Mouse (Mus musculus): ENCODE measurements around the gene Gphn. TPM values are rescaled to one million over a fixed set of nuclear protein-coding genes. Genes with fewer than 3 reads are reported as not detected.
"Not testable (repeated sequence)": the region's sequence is repeated elsewhere in the genome, so short reads cannot be mapped to it uniquely, and the experiment has no call there.

Gphn gene
- total RNA-seq, 2 experiments from 2014 or later, result 73.5 to 76.8 TPM

DNA sequence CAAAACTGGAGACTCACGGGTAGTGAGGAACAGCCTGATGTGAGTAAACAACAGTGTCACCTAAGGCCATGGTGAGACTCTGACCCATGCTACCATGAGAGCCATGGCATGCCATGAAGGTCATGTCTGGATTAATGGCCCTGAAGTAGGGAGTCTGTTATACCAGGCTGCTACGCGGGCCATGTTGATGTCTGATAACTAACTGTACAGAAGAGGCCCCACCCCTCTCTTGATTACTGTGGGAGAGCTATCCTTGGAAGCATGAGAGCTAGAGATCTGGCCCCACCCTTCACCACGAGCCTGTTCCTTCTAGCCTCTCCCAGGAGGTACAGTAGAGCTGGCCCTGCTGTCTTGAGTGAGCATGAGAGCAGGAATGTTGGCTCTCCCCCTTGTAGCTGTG, 101.8 kb downstream of the Gphn start:
- DNase-seq (ENCODE audit: extremely low spot score in 1 of 2, low spot score in 1 of 2), result no peak

DNA sequence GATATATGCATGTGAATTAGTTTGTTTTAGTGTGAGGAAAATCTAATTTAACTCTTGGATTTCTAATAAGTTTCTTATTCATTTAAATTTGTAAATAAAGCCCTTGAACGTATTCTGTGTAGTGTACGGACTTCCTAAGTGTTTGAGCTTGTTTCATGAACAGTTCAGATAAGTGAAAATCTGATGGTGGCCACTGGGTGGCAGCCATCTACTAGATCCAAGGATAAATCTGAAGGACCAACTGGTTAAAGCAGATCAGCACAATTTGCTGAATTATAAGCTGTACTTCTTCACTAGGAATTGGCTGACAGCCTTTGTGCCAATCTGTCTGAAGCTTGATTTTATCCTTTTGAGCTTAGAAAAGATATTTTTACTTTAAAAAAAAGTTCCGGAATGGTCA, 105.9 kb downstream of the Gphn start:
- peak in 1 of 2 experiments; percentile 62 for DNase-seq (ENCODE audit: extremely low spot score in 1 of 2, low spot score in 1 of 2)

DNA sequence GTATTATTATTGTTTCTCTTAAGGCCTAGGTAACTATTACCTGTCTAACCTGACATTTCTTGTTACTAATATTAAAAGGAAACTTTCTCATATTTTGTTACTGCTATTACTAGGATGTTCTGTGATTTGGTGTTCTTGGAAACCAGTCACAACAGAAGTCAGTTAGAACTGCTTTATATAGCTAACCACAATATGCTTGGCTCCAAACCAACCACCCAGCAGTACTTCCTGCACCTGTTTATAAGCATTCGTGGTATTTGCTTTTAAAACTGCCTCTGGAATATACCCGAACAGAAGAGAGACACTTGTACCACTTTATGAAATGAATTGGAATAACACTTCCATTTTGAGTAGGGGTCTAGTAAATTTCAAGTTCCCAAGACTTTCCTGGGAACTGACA, 130.3 kb downstream of the Gphn start:
- DNase-seq (ENCODE audit: extremely low spot score in 1 of 2, low spot score in 1 of 2), result no peak

DNA sequence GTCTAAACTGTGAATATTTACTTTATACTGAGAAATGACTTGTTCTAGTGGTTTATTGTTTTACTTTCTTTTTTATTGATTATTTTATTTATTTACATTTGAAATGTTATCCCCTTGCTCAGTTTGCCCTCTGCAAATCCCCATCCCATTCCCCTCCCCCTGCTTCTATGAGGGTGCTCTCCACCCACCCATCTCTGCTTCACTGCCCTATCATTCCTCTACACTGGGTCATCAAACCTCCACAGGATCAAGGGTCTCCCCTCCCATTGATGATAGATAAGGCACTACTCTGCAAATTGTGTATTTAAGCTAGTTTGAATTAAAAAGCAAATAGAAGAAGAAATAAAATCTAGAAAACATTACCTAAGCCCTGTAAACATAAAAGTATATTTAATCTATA, 163.1 kb downstream of the Gphn start:
- no peak for DNase-seq (ENCODE audit: extremely low spot score in 1 of 2, low spot score in 1 of 2)

DNA sequence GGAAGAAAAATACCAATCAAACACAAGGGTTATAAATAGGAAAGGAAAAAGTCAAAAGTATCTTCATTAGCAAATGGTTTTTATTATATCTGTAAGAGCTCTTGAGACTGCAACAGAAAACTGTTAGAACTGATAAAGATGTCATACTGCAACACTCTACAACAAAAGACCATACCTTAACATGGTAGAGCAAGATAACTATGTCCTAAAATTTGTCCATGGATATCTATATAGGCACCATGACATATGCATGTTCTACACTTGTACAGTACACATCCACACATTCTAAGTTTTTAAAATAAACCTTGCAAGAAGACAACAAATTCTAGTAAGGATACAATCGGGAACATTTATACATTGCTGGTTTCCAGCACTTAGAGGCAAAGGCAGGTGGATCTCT, 169.1 kb downstream of the Gphn start:
- no peak for DNase-seq (ENCODE audit: extremely low spot score in 1 of 2, low spot score in 1 of 2)

DNA sequence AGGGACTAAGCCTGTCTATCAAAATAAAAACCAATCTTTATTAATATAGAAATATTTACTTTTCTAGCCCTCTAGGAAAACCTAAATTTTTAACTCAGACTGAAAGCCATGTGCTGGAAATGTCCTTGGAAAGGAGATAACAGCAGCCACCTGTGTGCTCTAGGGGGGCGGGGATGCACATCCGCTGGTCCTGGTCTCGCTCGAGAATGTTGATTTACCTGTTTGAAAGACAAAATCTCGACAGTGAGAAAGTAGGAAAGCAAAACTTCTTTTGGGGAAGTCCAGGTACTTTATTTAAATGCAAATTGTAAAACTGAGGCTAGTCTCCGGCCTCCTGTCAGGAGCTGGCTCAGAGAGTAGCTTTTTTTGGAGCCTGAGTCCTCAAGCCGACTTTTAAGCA, 181.3 kb downstream of the Gphn start:
- not testable (repeated sequence) for DNase-seq (ENCODE audit: extremely low spot score in 1 of 2, low spot score in 1 of 2)

DNA sequence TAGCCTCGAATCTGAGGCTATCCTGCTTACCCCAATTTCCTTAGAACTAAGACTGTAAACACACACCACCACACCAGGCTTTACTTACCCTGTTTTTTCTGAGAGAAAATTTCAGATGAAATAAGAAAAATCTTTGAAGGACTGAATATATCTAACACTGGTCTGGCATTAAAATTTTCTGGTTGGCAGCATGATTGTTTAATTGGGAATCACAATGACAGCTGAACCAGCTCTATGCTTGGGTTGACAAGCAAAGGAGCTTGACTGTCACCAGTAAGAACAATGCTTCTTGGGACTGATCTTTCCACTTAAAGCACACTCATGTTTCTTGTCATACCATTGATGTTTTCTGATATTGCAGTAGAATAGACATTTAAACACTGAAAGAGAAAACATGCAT, 296.0 kb downstream of the Gphn start:
- DNase-seq (ENCODE audit: extremely low spot score in 1 of 2, low spot score in 1 of 2), result no peak

DNA sequence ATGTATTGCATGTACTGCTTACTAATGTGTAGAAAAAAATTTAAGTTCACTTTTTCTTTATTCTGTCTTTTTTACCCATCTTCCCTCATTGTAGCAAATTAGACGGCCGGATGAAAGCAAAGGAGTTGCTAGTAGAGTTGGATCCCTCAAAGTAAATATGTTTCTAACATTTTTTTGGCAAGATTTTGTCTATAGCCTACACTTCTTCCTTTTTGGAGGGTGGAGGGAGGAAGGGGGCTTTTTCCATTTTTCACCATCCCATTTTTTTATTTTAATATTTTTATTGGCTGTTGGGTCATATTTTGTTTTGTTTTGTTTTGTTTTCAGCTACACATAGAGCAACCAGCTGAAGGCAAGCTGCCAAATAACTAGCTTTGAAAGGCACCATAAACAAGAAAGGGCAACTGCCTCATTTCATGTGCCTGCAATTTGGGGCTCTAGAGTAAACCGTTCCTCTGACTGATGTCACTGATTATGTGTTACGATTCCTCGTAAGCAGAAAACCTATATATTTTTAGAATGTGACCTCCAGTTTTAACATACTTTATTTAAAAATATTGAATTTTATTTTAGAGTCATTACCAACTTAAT, 296.7 kb downstream of the Gphn start:
- no peak for DNase-seq (ENCODE audit: extremely low spot score in 1 of 2, low spot score in 1 of 2)

DNA sequence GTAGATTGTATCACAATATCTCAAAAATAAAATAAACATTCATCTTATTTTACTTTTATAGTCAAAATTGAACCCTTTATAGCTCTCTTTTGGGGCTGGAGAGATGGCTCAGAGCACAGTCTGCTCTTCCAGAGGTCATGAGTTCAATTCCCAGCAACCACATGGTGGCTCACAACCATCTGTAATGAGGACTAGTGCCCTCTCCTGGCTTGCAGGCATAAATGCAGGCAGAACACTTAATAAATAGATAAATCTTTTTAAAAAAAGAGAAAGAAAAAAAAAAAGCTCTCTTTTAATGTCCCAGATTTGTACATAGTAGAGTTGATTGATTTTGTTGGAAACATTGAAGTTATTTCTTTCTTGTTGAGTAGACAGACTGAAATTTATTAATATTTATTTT, 311.4 kb downstream of the Gphn start:
- DNase-seq (ENCODE audit: extremely low spot score in 1 of 2, low spot score in 1 of 2), result not testable (repeated sequence)

DNA sequence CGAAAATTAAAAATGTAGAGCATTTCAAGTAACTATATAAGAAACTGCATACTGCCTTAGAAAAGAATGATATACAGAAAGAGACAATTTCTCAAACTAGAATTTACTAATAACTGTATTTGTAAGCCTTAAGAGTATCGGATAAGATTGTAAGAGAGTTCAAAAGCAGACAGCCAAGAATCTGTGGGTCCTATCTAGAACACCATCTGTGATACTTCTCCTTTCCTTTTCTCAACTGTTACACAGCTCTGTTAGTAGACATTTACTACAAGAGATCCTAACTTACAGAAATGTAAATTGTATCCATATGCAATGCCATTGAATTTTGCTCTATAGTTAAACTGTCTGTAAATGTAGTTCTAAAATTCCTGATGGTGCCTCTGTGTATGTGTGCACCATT, 324.7 kb downstream of the Gphn start:
- no peak for DNase-seq (ENCODE audit: extremely low spot score in 1 of 2, low spot score in 1 of 2)

DNA sequence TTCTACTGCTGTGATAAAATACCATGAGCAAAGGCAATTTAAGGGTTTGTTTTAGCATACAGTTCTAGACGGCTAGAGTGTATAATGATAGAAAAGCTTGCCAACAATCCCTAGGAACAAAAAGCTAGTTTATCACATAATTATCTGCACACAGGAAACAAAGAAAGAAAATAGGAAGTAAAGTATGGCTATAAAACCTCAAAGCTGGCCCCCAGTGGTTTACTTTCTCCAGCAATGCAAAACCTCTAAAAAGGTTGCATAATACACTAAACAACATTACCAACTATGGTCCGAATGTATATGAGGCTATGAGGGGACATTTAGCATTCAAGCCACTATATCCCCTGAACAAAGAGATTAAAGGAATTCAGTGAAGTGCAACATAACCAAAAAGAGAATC, 405.6 kb downstream of the Gphn start:
- no peak for DNase-seq (ENCODE audit: extremely low spot score in 1 of 2, low spot score in 1 of 2)

DNA sequence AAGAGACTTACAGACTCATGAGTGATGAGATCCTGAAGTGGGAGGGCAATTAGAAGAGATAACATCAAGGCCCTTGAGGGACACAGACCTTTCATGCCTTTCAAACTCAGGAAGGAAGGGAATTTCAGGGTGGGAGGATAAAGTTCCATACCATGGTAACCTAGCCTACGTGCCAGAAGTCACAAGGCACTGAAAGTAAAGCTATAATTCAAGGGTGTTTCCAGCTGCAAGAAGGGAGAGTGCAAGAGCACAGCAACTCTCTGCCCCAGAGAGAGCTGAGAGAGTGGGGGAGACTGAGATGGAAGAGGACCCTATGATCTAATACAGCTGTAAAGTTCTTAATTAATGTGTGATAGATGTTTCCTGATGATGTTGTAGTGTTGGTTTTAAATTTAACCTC, 413.3 kb downstream of the Gphn start:
- no peak for DNase-seq (ENCODE audit: extremely low spot score in 1 of 2, low spot score in 1 of 2)

DNA sequence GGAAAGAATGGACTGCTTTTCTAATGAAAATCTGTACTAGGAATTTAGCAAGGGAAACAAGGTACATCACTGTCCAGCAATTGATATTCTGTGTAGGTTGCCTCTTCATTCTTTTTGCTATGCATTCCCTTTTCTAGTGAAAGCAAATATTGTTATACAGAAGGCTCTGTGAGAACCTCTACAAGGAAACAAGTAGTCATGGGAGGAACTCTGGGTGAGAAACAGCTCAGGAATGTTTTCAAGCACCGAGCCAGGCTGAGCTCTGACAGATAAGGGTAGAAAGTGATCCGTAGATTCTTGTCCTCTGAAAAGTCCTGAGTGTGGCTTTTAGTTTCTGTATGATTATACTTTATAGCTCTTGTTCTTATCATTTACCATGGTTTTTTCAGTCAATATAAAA, 413.9 kb downstream of the Gphn start:
- no peak for DNase-seq (ENCODE audit: extremely low spot score in 1 of 2, low spot score in 1 of 2)

DNA sequence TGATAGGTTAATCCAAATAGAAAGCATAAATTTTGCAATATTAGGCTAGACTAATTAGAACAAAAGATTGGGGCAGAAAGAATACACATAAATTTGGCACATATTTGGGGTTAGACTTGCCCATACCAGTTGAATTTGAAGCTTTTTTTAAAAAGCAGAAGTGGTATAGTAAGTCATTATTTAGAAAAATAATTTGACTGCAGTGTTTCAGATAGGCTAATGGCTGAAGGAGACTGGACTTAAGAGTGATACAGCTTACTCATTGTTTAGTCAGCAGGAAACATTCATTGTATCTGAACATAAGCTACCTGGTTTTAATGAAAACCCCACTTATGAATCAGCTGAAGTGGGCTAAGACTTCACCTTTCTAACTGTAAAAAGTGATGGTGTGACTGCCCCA, 415.0 kb downstream of the Gphn start:
- no peak for DNase-seq (ENCODE audit: extremely low spot score in 1 of 2, low spot score in 1 of 2)

DNA sequence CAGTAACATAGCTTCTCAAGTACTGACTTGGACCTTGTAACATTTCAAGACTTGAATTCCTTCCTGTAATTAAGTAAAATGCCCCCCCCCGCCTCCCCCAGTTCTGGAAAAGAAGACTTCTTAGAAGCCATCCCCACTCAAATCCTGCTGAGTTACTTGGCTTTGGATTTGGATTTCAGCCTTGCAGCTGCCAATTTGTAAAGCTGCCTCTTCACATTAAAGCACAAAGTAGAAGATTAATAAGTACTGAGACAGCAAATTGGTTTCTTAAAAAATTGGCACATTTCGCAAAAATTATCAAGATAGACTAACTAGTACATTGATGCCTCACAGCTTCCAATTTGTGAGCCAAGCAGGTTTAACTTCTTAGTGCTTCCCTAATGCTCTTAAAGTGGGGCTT, 417.5 kb downstream of the Gphn start:
- DNase-seq (ENCODE audit: extremely low spot score in 1 of 2, low spot score in 1 of 2), result no peak

DNA sequence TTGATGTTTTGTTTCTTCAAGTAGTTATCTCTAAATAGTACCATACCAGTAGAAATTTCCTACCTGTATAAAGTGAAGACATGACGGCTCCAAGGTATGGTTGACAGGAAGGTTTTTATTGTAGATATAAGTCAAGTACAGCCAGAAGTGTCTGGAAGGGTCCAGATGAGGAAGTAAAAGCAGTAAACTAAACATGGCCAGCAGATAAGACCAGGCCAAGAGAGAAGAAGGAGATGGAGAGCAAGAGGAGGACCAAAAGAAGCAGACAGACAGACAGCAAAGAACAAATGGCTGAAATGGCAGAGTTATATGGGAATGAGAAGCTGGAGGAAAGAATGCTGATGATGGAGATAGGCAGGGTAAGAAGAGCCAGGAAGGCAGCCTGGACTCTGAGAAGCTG, 419.1 kb downstream of the Gphn start:
- no peak for DNase-seq (ENCODE audit: extremely low spot score in 1 of 2, low spot score in 1 of 2)

DNA sequence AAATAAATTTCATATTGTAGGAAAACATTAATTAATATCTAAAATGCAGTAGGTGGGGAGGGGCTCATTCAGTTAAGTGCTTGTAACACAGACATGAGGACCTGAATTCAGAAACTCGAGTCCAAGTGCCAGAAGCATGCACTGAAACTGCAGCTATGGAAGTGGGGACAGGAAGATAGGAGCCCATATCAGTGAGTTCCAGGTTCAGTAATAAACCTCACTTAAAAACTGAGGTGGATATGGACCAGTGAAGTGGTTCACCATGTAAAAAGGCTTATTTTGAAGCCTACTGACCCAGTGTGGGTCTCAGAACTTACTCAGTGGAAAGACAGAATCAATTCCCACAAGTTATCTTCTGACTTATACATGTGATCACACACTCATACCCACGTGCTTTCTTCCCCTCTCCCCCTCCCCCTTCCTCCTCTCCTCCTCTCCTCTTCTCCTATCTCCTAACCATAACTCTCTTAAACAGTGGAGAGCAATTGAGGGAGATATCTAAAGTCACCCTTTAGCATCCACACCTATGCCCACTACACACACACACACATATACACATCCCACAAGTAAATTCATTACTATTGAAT, 433.6 kb downstream of the Gphn start:
- no peak for DNase-seq (ENCODE audit: extremely low spot score in 1 of 2, low spot score in 1 of 2)

DNA sequence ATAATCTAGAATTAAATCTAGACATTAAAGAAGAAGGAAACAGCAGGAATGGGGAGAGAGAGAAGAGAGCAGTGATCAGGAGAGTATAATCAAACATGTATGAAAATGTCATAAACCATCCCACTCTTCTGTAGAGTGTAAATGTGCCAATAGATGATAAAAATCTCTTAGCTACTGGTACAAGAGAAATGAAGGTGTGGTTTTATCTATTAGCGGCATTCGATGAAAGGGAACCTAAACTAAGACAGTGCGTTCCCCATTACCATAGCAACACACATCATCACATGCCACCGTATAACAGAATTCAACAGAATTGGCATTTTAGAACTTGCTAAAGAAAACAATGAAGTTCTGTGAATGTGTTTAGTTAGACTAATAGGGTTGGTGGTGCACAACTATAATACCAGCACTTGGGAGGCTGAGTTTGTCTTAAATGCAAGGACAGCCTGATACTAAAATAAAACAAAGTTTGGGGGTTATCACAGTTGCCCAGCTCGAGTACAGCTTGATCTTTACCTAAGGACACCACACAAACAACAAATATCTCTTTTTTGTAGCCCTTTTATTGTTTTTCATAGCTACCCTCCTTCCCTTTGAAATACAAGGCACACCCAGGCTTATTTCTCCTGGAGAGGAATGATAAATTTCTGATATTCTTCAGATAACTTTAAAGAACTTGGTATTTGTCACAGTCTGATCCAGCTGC, 452.1 kb downstream of the Gphn start:
- DNase-seq (ENCODE audit: extremely low spot score in 1 of 2, low spot score in 1 of 2), result no peak

DNA sequence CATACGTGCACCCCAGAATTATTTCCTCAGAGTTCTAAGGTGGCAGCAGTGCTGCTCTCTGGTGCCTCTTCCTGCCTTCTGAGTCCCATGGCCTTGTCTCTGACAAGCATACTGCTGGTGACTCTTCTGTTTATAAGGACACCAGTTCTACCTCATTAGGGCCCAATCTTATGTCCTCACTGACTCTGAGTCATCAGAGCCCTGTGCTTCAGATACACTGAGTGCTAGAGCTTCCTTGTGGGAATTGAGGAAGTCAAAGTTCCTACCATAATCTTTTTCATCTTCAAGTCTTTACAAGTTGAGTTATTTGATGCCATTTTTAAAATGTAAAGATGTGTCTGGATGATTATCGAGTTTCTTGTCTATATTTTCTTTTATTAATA, 452.6 kb downstream of the Gphn start:
- no peak for DNase-seq (ENCODE audit: extremely low spot score in 1 of 2, low spot score in 1 of 2)

DNA sequence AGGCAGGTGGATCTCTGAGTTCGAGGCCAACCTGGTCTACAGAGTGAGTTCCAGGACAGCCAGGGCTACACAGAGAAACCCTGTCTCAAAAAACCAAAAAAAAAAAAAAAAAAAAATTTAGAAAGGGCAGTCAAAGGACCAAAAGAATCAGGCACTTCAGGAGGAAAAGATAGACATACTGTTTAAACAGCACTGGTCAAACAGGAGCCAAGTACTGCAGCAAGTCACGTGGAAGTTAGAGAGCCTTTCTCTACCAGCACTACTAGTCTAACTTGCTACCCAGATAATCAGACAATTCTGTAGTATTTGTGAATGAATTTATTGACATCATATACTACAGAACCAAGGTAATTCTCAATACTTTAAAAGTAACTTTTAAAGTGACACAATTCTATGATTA, 454.9 kb downstream of the Gphn start:
- no peak for DNase-seq (ENCODE audit: extremely low spot score in 1 of 2, low spot score in 1 of 2)

DNA sequence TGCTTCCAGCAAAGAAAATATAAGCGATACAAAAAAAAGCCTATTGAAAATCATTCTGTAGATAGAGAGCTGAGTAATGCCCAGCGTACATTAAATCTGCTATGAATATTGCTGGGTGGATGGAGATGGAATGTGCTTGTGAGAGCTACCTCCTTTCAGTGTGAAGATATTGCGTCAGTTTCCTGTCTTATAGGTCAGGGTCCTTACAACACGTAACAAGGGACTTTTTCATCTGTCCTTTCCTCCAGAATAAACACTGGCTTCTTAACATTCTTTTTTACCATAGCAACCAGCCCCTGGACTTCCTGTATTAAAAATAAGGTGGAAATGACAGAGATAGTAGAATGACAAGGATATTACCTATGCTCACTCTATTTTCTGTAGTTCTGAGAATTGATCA, 456.1 kb downstream of the Gphn start:
- no peak for DNase-seq (ENCODE audit: extremely low spot score in 1 of 2, low spot score in 1 of 2)

DNA sequence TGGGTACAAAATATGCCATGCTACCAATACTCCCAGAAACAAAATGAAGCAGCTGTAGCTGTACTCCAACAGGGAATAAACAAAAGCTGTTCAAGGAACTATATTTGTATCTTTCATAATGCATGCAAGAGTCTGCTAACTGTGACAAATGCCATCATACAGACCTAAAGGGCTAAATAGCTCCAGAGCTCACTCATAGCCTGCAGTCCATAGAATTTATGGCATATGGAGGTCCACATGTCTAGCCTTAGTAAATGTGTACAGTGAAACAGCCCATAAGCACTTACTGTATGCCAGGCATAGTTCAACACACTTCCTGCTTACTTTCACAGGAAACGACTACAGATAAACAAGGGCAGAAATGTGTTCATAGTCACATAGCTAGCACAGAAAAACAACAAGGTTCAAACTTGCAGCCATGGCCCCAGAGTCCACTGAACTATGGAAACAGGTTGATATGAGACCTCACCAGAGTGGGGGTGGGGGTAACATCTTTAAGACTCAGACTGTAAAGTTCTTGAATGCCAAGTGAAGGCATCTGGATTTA, 459.6 kb downstream of the Gphn start:
- no peak for DNase-seq (ENCODE audit: extremely low spot score in 1 of 2, low spot score in 1 of 2)
